Mouse (Mus musculus) kidney, postnatal 25 days (tissue): ENCODE measurements around the gene Olfr1287.

ENCODE experiments used
- DNase-seq, 2 experiments: peaks; one replicate each; pipeline ENCODE4 v3.0.0; 2021; ENCODE audit warnings: mixed read lengths in 2 of 2

The Olfr1287 gene

DNA sequence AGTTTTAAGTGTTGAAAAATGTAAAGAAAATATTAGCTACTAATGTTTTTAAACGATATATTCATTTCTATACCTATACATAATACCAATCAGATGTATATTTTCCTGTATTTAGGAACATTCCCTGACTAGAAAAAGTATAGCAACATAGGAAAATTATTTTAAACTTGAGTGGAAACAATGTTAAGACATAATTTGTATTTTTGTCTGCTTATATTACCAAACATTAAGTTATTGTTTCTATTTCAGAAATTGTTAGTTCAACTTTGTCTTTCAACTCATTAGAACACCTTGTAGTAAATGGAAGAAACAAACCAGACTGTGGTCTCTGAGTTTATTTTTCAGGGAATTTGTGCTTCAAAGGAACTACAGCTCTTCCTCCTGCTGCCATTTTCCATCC, at the start of gene Olfr1287:
TSS of gene Olfr1287 (plus strand) at position 301 of the 400 bp plus-strand sequence.
- DNase-seq = no peak

- DNase-seq = no peak
Measured at GRCm38 (mm10) chr2:111422931-111423330, 26.0 kb upstream of the Olfr1287 start, which contains the start of gene Olfr1286. Gene Olfr1286 (minus strand): TSS chr2:111423115.

DNA sequence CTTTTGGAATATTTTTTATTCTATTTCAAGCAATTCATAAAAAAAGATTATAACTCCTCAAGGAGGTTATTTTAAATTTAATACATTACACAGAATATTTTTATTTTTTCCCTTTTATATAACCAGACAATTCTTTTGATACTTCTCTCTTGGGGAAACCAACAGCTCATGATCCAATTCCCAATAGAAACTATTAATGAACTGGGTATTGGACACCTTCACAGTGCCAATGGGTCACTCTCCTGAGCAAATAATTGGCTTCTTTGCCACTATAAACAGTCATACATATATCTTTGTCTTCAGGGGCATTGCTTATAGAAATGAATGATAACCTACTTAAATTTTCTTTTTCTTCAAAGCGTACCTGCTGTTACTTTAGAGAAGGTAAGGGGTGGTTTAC, 24.9 kb downstream of the Olfr1287 start, which contains the start of gene Olfr1288:
TSS of gene Olfr1288 (plus strand) at position 301 of the 400 bp plus-strand sequence.
- DNase-seq = no peak

DNA sequence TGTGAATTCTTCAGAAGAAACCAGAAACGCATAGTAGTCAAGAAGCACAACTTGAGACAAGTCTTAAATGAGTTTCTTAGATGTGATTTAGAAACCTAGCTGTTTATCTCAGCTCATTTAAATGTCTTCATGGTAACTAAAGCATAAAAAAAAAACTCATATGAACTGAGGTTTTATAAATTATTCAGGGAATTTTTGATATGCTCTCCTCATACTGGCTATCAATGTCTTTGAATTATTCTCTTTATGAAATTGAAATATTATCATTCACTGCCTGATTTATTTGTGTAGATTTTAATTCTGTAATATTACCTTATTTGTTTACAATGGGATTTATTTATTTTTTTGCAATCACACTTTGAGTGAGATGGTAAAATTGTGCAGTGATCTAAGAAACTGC, 31.6 kb downstream of the Olfr1287 start, which contains the start of gene Olfr1289:
TSS of gene Olfr1289 (plus strand) at position 301 of the 400 bp plus-strand sequence.
- DNase-seq = no peak

DNA sequence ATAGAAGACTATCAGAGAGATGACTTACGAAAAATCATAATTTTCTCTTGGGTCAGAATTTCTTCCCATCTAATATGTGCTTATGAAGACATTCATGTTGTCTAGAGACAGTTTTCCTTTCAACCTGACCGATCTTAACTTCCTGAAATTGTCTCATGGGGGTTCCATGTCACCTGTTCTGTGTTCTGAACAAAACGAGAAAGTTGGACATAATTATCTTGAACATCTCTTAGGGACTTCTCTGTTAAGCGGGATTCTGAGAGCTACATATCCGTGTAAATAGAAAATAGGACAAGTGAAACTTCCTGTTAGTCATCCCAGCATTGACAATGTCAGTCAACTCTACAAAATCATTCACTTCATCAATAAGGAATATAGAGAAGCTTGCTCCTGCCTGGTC, 44.8 kb downstream of the Olfr1287 start, which contains the start of gene Olfr1290:
TSS of gene Olfr1290 (minus strand) at position 101 of the 400 bp plus-strand sequence.
- DNase-seq = no peak

DNA sequence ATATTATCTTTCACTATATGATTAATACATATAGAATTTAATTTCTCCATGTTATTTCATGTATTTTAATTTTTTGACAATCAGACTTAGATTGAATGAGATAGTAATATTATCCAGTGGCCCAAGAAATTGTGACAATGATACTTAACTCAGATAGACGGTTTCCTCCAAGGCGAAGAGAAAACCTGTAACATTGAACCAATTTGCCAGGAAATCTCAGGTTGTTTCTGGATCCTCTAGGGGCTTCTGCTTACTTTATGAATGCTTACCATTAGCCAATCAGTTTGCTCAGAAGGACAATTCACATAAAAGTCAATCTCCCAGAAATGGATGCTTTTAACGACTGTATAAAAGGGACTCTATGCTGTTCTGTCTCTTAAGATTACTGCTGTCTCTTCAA, 47.9 kb downstream of the Olfr1287 start, which contains the start of gene Olfr1291-ps1:
TSS of gene Olfr1291-ps1 (plus strand) at position 301 of the 400 bp plus-strand sequence.
- DNase-seq = no peak
